Mouse (Mus musculus): ENCODE measurements around the gene Nrxn3.

- no peak for TF ChIP-seq GATA1 (IDR thresholded peaks at IDR 0.05; ENCODE audit: borderline replicate concordance, low read length)
- no peak for TF ChIP-seq FLI1 (IDR thresholded peaks at IDR 0.05; ENCODE audit: low read length)
Observed at GRCm38 (mm10) chr12:89134333-89134732, 411.7 kb downstream of the Nrxn3 start.
